Mouse (Mus musculus) thymus, postnatal 36 days (tissue): ENCODE measurements around the gene Zfp945.
"Not testable (repeated sequence)": the region's sequence is repeated elsewhere in the genome, so short reads cannot be mapped to it uniquely, and the experiment has no call there.

Source experiments
- DNase-seq, 2 experiments: peaks; one replicate each; pipeline ENCODE4 v3.0.0; 2022; ENCODE audit warnings: mixed read lengths in 2 of 2

Gene Zfp945

DNA sequence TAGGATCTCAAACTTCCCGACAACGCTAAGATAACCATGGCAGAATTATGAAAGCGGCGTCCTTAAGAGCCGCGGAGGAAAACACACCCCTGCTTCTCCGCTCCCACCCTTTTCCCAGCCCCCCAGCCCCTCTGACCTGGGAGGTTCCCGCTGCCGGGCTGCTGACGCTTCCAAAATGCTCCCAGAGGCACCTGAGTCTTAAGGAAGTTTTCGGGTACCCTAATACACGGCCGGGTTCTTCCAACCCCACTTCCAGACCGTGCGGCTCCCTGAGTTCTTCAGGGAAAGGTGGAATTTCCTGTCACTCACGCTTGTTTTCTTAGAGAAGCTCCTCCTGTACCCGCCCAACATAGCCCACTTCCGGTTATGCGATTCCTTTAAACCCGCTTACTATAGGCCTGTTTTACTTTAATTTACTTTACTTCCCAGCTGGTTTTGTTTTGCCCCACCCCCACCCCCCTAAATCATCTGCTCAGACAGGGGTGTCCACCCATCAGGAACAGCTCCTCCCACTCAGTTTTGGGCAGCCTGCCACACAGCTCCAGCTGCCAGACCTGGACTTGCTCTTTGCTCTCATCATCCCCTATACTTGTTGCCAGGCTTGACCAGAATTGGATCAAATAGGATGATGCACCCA, at the start of gene Zfp945:
Gene Zfp945 (minus strand): TSS at position 290 of the 637 bp plus-strand sequence.
- peak; percentile 36 to 41 for DNase-seq

DNA sequence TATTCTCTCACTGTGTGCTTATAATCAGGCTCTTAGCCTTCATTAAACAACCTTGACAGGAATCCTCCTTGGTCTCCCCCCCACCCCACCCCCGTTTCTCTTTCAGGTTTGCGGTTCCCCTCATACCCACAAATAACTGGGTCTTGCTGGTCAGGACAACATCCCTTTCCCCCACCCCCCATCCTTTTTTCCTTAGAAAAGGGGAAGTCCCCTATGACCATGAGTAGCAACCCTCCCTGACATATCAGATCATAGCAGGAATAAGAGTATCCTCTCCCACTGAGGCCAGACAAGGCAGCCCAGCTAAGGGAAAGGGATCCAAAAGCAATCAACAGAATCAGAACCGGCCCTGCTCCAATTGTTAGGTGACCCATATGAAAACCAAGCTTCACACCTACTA, 21.4 kb upstream of the Zfp945 start:
- DNase-seq: no peak

DNA sequence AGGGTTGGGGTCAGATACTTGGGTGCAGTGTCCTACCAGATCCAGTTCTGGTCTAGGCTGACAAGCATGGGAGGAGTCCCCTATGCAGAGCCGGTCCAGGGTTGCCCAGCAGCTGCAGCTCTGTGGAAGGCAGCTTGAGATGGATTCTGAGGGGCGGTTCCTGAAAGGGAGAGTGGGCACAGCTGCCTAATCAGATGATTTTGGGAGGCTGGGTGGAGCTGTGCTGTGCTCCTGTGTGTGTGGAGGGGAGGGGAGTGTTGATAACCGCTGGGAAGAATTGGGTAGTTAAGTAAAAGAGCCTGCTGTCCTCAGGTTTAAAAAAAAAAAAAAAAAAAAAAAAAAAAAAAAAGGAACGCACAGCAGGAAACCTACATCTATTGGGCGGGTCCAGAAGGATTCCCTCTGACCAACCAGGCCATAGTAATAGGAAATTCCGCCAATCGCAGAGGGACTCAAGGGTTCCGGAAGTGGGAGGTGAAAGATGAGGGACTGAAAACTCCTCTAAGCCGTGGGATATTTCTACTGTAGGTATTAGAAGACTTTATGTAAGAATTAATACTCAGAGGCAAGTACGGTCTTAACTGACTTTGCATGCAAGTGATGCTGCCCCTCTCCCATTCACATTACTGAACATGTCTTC, 17.2 kb upstream of the Zfp945 start:
- DNase-seq: no peak

DNA sequence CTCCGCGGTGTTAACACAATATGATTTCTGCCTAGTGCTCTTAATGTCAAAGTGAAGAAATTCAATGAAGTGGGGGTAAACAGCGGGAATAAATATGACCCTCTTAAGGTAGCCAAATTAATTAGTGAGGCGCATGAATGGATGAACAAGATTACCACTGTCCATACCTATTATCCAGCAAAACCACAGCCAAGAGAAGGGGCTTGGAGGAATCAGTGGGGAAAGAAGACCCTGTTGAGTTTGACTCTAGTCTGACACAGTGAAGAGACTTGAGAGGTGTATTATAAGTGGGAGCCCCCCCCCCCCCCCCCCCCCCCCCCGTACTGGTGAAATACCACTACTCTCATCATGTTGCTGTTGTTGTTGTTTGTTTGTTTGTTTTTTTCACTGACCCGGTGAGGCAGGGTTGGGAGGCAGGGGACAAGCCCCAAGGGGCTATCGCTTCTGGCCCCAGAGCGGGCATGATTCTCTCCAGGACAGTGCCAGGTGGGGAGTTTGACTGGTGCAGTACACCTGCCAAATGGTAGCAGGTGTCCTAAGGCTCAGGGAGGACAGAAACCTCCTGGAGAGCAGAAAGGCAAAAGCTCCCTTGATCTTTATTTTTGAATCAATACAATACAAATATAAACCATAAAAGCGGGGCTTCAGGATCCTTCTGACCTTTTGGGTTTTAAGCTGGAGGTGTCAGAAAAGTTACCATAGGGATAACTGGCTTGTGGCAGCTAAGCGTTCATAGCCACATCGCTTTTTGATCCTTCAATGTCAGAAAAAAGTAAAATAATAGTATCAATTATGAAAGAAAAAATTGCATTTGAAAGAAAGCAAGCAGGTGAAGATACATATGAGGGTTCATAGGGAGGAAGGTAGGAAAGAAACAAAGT, 10.7 kb upstream of the Zfp945 start:
- no peak for DNase-seq

DNA sequence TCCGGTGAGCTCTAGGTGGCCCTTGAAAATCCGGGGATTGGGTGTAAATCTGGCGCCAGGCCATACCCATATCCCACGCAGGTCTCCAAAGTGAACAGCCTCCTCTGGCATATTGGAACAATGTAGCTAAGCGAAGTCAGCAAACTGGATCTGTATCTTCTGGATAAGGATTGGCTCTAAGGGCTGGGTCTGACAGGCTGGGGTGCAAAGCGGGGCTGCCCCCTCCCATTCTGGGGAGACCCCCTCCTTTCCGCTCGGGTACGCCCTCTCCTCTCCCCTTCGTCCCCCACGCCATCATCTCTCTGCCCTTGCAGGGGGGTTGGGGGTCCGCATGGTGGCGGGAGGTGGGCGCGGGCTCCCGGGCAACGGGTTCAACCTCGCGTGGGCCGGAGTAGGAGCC, 9.4 kb upstream of the Zfp945 start:
- DNase-seq: no peak

DNA sequence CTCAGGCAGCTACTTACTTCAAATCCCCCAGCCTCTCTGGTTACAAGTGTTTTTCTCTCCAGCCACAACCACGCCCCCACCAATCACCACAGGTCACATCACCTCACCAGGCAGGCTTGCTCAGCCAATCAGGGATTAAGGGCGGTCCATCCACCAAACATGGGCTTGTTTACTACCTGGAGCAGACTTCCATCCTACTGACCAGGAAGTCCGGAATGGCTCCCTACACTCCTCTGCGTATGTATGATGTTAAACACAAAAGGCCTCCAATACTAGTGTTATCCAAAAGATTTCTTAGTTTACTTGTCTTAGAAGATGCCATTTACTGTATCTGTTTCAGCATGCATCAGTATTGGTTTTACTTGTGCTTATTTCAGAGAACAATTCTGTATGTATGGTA, 8.6 kb upstream of the Zfp945 start:
- DNase-seq: not testable (repeated sequence)

DNA sequence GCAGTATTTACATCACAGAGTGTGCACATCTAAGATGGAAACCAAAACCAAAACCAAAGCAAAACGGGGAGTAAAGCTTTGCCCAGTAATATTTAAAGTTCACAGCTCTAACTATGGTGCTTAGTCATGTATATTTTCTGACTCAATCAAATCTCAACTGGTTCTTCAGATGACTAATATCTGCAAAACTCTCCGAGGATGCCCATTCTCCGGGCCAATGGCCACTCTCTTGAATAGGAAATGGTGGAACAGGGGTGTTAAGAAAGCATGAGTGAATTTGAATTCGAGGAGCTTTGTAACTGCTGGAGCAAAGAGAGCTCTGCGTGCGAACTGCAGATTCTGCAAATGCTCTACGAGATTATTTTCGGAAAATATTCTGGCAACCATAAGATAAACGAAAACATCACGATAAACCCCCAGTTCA, 501 bp downstream of the Zfp945 start:
- no peak for DNase-seq

DNA sequence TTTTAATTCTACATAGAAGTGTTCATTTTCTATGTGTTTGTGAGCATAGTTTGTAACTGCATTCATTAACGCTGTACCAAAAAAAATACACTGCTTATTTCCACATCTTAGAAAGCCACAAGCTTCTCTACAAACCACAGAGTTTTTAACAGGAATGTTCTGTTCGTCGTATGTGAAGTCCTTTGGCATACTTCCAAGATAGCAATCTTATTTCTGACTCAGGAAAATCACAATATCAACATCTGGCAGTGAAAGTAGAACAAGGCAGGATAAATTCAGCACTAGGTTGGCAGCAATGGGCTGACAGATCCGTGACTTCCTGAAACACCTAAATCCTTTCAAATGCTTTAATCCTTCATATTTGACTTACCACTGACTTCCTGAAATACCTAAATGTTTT, 45.8 kb downstream of the Zfp945 start:
- DNase-seq: no peak

DNA sequence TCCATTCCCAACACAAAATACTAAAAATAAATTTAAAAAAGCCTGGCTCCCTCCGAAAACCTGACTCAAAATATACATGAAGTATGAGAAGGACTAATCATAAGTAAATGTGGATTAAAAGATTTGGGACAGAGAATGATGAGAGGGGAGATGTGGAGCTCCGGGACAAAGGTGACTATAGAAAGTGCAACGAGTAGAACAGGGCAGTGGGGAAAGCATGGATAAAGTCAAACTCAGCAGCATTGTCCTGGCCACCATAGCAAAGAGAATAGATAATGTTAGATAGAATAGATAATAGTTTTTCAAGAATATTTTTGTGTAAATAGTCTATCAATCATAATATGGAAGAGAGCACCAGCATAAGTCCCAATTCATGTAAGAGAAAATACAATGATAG, 48.7 kb downstream of the Zfp945 start:
- DNase-seq: no peak

DNA sequence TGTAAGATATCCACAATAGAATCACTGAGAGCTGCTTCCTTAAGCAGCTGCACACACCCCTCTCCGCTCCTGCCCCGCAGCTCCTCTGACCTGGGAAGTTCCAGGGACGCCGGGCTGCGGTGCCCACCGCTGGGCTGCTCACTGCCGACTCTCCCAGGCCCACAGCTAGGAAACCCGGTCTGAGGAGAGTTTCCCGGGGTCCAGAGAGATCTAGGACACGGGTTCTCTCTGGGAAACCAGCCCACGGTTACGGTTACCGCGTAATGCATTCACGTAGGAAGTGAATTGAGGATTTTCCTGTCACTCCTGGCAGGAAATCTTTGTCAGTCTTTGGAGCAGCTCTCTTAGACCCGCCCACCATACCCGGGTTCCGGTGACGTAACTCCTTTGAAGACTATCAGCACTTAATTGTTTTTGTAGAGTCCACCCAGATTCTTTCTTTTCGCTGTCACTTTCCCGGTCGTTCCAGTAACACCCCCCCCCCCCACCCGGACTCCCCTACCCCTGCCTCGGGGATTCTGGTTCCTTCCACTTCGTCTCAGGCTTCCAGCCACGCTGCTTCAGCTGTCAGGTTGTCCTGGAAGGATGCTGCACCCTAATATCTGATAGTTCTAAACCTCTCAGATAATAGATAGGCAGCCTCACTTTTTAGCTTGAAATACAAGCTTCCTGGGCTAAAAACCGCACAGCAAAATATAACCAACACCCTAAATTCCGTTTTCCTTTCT, 49.3 kb downstream of the Zfp945 start:
- peak; percentile 11 to 18 for DNase-seq

DNA sequence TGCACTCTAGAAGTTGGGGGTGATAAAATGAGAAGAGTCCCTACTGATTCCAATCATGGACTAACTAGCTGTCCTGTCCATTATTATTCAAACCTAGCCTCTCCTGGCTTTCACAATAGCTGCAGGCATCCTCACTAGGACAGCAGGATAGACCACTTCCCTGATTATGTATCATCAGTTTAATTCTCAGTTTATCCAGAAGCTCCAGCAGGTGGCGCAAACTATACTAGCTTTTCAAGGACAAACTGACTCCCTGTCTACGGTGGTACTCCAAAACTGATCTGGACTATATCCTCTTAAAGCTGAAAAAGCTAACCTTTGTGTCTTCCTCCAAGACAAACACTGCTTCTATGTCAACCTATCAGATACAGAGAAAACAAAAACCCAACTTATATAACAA, 67.2 kb downstream of the Zfp945 start:
- DNase-seq: peak in 1 of 2 experiments; percentile 7
